Mouse (Mus musculus): ENCODE data around the gene Lsm11. TPM values are rescaled to one million over a fixed set of nuclear protein-coding genes. Genes with fewer than 3 reads are reported as not detected.

The Lsm11 gene
- 8.1 and 10.0 TPM in 2 replicates for polyA plus RNA-seq (2015; fragmentation: Nextera tagmentation; extraction: Ambion mirVana)

DNA sequence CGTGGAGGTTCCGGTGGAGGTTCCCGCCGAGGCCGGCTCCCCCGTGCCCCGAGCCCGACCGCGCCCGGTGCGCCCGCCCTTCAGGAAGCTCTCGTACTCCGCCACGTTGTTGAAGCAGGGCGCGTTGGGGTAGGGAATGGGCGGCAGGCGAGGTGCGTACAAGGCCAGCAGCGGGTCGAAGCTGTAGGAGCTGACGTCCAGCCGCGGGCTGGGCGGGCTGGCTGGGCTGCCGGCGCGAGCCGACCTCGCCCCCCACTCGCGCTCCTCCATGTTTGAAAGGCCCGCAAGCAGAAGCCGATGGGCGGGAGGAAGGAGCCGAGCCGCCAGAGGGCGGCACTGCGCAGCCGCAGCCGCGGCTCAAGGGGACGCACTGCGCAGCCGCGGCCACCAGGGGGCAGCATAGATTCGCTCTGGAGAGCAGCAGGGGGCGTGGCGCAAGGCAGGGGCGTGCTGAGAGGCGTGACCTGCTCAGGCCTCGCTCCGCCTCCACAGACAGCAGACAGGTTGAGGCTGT lies at the start of gene Lsm11:
Gene Lsm11 (minus strand): TSS at position 293 of the 514 bp plus-strand sequence.
- DNase-seq (ENCODE audit: low spot score): peak; percentile 94

DNA sequence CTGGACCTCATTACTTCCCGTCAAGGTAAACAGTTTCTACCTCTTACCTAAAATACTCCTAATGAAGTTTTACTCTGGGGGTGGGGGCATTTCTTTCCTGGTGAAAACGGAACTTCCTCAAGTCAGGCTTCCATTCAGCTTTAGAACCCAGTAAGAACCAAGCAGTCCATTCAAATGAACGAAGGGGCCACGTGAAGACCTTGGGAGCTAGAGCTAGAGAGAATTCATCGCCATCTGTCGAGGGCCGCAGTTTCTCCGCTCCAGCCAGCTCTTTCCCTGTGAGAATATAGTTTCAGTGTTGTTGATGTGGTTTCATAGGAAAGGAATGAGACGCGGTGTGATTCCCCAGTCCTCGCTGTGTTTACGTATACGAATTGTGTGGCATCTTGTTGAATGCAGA lies 47.4 kb upstream of the Lsm11 start:
- DNase-seq (ENCODE audit: low spot score): no peak

DNA sequence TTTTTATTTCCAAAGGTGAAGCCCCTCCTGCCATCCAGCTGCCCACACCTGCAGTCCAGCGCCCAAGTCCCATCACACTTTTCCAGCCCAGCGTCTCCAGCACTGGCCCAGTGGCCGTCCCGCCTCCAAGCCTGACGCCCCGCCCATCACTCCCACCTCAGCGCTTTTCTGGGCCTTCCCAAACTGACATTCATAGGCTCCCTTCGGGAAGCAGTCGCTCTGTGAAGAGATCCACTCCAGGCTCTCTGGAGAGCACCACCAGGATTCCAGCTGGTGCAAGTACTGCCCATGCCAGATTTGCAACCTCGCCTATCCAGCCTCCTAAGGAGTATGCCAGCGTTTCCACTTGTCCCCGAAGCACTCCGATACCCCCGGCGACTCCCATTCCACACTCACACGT lies 46.9 kb upstream of the Lsm11 start:
- DNase-seq (ENCODE audit: low spot score): no peak

DNA sequence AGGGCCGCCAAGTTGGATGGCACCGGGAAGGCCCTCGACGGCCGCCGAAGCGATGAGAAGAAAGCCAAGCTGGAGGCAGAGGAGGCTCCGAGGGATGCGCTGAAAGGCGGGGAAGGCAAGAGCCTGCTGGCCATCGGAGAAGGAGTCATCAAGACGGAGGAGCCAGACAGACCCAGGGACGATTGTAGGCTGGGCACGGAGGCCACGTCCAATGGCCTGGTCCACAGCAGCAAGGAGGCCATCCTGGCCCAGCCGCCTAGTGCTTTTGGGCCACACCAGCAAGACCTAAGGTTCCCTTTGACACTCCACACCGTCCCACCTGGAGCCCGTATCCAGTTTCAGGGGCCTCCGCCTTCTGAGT lies 36.1 kb upstream of the Lsm11 start:
- no peak for DNase-seq (ENCODE audit: low spot score)

DNA sequence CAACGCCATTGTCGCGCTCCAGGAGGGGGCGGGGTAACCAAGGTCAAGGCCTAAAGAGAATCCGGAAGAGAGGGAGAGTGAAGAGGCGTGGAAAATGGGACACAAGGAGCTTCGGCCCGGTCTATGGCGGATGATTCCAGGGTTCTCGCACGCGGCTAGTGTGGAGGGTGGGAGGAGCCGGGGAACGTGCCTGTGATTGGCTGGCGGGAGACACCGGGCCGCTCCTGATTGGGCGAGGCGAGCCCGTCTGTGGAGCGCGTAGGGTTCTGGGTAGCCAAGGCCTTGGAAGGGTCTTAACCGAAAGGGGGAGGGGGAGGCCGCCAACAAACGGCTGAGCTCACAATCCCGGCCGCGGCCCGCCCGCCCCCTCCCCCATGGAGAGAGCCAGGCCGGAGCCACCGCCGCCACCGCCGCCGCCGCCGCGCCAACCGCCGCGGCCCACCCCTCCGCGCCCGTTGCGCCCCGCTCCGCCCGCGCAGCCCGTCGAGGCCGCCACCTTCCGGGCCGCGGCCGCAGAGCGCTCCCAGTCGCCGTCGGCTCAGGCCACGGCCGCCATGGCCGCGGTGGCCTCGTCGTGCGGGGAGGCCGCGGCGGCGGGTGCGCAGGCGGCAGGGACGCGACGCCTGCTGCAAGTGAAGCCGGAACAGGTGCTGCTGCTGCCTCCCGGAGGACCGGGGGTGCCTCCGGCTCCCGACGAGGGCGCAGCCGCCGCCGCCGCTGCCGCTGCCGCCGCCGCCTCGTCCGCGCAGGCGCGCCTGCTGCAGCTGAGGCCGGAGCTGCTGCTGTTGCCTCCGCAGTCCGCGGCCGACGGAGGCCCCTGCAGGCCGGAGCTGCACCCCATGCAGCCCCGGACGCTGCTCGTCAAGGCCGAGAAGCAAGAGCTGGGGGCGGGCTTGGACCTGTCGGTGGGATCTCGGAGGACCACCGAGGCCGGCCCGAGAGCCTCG lies 35.5 kb upstream of the Lsm11 start, which contains the start of gene Sox30:
Gene Sox30 (plus strand): TSS at position 365 of the 947 bp plus-strand sequence.
- peak; percentile 68 for DNase-seq (ENCODE audit: low spot score)

DNA sequence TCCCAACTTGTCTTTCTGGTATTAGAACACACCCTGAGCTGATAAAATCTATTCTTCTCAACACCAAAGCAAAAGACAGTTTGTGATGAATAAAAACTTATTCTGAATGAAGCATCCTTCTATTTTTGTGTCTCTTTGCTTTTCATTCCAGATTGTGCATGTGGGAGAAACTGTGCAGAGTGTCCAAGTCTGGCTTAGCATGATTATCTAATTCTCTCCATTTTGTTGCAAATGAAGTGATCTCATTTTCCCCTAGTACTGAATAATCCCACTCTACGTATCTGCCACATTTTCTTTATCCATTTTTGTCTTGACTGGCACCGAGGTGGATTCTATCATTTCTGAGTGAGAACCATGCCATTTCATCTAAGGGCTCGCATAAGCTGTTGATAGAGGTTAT lies 31.3 kb upstream of the Lsm11 start:
- no peak for DNase-seq (ENCODE audit: low spot score)

DNA sequence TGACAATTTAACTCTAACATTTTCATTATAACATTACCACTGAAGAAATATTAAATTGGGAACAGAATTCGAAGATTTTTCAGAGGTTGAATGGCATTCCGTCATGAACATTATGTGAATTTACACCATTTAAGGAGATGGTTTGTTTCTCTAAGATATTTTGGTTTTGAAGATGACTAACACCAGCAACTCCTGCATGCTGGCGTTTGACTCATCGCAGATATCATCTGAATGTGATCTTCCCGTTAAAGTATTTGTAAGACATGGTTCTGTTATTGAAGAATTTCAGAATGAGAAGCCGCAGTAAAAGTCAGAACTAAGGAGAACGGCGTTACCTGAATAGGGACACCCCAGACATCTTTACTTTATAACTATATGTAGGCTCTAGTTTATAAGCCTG lies 29.7 kb upstream of the Lsm11 start:
- no peak for DNase-seq (ENCODE audit: low spot score)

DNA sequence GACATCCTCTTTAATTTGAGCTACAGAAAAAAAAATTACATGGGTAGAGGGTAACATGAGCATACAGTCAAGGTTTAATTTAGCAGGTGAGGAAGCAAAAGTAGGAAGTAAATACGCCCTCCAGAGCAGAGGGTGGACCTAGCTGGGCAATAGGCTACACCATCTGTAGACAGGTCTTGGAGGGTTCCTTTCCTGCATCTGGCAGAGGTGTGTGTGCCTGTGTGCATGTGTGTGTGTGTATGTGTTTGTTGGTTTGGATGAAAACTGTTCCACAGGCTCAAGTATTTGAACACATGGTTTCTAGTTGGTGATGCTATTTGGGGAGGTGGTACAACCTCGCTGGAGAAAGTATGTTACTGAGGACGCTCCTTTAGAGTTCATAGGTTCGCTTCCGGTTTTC lies 28.9 kb upstream of the Lsm11 start:
- no peak for DNase-seq (ENCODE audit: low spot score)

DNA sequence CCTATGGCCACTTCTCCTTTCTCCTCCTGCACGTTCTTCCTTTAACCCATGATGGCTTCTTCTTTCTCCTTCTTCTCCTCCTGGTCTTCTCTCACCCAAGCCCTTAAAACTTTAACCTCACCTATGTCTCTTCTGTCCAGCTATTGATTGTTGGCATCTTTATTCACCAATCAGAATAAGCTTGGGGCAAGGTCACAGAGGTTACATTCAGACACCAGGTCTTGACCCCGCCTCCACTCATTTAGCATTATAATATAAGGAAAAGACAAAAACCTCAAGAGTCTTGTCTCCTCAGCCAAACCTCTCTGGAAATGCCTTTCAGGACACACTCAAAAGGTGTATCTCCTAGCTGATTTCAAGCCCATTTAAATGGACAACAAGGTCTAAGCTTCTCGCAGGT lies 23.7 kb upstream of the Lsm11 start:
- DNase-seq (ENCODE audit: low spot score): no peak

DNA sequence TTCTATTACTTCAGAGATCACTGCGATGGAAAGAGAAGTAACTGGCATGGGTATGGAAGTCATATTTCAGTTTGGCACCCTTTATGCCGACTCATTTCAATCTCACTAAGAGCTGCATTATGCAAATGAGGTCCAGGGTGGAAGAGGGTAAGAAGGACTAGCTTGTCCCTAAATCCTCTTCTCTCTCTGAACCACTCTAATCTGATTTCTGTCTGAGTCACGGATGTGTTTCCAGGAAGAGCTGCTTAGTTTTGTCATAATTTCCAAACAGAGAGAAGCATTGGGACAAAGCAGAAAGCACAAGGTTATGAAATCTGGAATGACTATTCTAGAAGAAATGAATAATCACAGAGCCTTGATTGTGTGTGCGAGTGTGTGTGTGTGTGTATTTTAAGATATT lies 22.2 kb upstream of the Lsm11 start:
- DNase-seq (ENCODE audit: low spot score): no peak

DNA sequence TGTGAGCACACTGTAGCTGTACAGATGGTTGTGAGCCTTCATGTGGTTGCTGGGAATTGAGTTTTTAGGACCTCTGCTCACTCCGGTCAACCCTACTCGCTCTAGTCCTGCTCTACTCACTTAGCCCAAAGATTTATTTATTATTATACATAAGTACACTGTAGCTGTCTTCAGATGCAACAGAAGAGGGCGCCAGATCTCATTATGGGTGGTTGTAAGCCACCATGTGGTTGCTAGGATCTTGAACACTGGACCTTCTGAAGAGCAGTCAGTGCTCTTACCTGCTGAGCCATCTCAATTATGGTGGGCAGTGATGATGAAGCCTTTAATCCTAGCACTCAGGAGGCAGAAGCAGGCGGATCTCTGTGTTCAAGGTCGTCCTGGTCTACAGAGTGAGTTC lies 15.3 kb upstream of the Lsm11 start:
- peak; percentile 32 for DNase-seq (ENCODE audit: low spot score)

DNA sequence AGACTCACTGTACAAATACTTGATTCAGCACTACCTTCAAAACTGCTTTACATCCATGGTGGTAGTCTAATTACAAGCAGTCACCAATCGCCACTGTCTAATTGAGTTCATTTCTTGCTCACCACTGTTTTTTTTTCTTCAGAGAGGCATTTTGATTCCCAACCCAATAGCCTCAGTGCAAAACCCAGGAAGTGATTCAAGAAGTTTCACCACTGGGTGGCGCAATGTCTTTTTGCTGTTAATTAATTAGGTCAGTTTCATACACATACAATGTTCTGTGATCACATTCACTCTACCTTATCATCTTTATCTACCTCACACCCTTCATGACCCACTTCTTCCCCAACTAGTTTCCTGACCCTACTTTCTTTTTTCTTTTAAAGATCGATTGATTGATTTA lies 14.9 kb upstream of the Lsm11 start:
- DNase-seq (ENCODE audit: low spot score): peak; percentile 36

DNA sequence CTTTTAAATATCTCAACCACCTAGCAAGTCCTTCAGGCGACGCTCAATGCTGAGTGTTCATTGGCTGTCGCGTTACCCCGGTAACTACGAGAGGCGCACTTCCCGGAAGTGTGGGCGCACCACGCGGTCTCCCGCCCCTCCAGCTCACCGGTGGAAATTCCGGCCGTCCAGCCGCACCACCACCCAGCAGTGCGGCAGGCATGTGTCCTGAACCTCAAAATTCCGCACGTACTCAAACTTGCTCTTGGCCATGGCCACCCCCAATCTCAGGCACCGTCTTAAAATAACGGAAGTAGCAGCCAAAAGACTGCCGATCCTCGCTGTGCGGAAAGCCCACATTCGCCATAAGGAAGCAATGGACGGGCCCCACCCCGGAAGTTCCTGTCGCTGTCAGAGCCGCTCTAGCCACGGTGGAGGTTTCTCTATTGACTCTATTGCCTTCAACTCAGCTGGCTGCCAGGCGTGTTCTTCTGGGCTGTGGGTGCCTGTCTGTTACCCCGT lies 10.4 kb upstream of the Lsm11 start, which contains the start of gene Thg1l:
Gene Thg1l (minus strand): TSS at position 368 of the 501 bp plus-strand sequence.
- peak; percentile 96 for DNase-seq (ENCODE audit: low spot score)

DNA sequence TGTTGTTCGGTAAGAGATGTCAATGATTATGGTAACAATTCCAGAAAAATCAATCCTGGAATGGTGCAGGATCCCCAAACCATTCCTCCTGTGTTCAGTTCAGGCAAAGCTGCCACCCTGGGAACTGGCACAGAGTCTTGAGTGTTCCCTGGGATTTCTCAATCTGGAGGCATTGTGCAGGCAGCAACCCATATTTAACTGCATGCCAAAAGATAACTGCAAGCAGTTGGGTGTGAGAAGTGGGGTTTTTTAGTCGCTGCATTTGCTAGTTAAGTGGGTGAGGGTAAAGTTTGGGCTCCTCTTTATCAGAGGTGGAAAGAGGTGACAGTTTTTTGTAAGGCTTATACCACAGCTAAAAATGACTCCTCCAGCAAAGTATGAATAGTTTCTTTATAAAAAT lies 2.8 kb upstream of the Lsm11 start:
- DNase-seq (ENCODE audit: low spot score): no peak

DNA sequence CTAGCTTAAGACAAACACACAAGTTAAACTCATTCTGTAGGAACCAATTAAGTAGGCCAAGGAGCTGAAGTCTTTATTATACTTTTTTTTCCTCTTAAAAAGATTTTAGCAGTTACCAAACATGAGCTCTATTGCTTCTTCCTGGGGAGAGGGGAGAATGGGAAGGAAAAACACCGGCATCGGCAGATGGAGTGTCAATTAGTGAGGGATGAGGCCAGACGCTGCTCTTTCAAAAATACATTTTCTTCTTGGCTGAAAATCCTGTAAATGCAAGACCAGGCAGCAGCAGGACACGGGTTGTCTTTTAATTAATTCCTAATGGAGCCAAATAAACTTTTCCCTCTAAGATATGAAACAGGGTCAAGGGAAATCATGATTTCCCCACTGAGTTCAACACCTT lies 2.1 kb upstream of the Lsm11 start:
- DNase-seq (ENCODE audit: low spot score): no peak

DNA sequence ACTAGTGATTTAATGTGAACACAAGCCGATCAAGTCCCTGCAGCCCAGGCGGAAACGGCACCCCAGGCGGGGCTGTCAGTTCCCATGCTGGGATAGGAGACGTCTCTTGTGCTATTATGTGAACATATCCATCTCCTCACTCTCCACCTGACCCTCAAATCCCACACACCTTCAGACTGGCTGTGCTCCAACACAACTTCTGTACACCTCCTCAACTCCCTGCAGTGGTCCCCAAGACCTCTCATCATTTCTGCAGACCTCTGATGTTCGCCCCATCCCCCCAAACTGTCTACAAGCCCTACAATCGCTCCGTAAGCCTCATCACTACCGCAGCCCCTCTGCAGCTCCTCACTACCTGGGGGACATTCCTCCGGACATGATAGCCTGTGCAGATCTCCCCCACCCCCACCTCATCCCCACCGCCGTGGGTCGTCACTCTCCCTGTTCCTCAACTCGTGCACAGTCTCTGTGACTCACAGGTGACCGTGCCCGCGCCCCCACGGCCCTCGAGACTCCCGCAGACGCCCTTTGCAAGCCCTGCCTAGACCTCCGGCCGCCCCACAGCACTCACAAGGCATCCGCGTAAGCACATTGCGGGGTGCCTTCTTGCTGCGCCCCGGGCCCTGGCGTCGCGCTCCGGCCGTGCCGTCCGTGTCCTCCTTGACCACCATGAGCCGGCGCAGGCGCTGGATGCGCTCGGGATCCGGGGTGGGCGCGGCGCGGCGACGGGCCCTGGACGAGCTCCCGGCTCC lies 668 bp downstream of the Lsm11 start:
- peak; percentile 50 for DNase-seq (ENCODE audit: low spot score)

DNA sequence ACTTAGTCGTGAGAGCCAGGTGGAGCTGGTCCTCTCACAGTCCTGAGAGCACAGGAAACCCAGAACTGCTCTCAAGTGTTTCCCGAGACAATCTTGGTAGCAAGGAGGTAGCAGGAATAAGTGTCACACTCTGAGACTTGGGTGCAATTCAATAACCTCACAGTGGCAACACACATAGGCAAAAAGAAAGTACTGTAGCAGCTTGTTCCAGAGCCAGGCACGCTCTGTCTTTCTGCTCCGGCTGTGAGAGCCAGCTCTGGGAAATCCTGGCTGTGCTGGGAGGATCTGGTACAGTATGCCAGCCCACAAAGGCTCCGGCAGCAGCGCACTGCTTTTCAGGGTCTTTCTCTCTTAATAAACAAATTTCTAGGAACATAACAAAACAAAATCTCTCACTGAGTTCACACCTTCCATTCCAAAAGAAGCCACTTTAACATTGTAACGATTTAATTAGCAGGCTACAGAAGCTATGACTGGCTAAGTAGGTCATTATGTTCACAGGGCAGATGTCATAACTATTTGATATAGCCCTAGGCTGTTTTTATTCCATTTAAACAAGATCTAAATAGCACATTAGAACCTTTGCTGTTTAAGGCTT lies 1.5 kb downstream of the Lsm11 start:
- DNase-seq (ENCODE audit: low spot score): no peak

DNA sequence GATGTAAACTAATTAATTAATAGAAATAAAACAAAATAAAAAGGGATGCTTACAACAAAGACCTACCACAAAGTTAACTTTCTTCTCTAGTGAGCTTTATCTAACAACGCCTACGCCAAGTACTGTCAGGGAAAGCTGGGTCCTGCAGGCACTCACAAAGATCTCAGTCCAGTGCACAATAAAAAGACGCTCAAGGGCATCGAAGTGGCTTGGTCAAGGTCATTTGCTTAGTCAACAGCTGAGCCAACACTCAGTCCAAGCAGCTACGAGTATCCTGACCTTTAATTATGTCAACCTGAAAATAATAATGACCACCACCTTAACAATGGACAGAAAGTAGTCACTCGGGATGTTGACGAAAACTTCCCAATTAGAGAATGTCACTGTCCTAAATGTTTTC lies 2.5 kb downstream of the Lsm11 start:
- no peak for DNase-seq (ENCODE audit: low spot score)

DNA sequence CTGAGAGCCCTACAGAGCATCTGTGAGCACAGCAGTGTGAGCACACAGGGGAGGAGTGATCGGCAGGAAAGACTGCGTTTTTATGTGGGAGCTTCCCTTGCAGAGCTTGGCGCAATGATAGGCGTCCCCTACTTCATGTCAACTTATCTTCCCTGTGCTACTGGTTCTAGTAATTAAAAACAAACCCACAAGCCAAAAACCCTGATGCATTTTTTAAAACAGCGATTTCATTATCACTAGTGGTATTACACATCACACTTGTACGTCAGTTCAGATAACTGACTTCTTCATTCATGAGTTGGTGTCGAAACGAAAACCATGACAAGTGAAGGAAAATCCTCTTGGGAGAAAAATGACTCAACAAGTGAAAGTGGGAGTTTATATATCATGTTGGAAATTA lies 5.8 kb downstream of the Lsm11 start:
- no peak for DNase-seq (ENCODE audit: low spot score)

DNA sequence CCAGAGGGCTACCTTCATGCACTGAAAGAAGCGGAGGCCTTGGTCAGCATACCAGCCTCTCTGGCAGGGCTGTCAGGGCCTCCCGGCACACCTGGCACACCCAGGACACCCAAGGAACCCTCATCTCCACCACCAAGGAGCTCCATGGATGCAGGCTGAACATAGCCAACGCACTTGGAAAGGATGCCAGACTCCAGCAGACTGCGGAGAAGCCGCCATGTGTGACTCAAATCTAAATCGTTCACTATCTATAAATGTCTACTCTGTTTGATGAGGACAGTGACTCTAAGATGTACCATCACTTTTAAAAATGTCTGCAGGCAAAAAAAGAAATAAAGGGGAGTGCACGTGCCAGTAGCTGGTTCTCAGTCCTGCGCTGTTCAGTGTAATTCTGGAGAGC lies 7.3 kb downstream of the Lsm11 start:
- no peak for DNase-seq (ENCODE audit: low spot score)

DNA sequence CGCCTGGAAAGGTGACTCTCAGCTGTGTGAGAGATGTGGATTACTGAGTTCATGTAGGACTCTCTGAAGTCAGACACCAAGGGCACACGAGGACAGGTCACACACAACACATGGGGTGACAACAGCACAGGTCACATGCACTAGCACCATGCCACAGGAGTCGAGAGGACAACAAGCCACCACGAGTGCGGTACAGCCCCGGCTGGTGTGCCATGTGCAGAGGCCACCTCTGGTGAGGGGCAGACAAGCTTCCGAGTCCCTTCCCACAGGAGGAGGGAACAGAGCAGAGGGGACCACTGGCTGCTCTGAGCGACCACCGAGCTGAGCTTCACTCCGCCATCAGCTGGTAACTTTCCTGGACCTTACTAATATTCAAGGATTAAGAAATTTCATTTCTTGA lies 12.0 kb downstream of the Lsm11 start:
- DNase-seq (ENCODE audit: low spot score): no peak

DNA sequence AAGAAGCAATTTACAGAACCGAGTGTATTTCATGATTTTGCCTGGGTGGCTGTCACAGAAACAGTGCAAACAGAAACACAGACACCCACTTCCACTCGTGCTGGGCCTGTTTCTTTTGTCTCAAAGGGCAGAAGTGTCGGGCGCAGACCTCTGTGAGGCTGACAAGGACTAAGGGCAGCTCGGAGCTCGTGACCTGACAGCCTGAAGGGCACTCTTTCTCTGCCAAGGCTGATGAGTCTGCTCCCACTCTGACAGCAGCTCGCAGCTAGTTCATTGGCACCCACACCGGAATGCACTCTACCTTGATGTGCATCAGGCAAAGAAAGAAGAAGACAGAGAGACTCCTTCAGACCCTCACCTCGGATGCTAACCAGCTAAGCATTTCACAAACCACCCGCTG lies 15.2 kb downstream of the Lsm11 start:
- DNase-seq (ENCODE audit: low spot score): no peak

Measured in thymus, postnatal 0 days (tissue).